Mouse (Mus musculus) lung, adult 2 months (tissue): ENCODE data around the gene Slc5a4a.

Source experiments
- CTCF ChIP-seq: fragments of 200-500 bp; IDR thresholded peaks from 2 replicates; pipeline ENCODE4 v1.5.1; 2011; ENCODE audit warnings: mild to moderate bottlenecking, low read length, control low read depth; ENCODE audit not compliant: insufficient read depth
- POLR2A ChIP-seq: fragments of 200-500 bp; IDR thresholded peaks from 2 replicates; pipeline ENCODE4 v1.6.1; 2011; ENCODE audit warnings: low read depth, mild to moderate bottlenecking, control low read depth, low read length, borderline replicate concordance; ENCODE audit errors: extremely low read depth

GRCm38 (mm10) chr10:76158009-76158408 lies 10.8 kb downstream of the Slc5a4a start:
- TF ChIP-seq CTCF = no peak
- TF ChIP-seq POLR2A = no peak
